Mouse (Mus musculus): ENCODE measurements around the gene Dnase1l2.

Gene Dnase1l2

GRCm38 (mm10) chr17:24442632-24443155 is at the start of gene Dnase1l2:
TSS of gene Dnase1l2 (minus strand) at chr17:24443105.
- no peak for DNase-seq (ENCODE audit: low spot score)

GRCm38 (mm10) chr17:24490399-24490798 is 47.5 kb upstream of the Dnase1l2 start:
- no peak for DNase-seq (ENCODE audit: low spot score)

GRCm38 (mm10) chr17:24489265-24490030 is 46.5 kb upstream of the Dnase1l2 start:
- no peak for DNase-seq (ENCODE audit: low spot score)

GRCm38 (mm10) chr17:24488662-24489264 is 45.9 kb upstream of the Dnase1l2 start:
- DNase-seq (ENCODE audit: low spot score): no peak

GRCm38 (mm10) chr17:24488186-24488661 is 45.3 kb upstream of the Dnase1l2 start, which contains the start of gene Caskin1:
TSS of gene Caskin1 (plus strand) at chr17:24488601.
- no peak for DNase-seq (ENCODE audit: low spot score)

- DNase-seq (ENCODE audit: low spot score): no peak
Measured at GRCm38 (mm10) chr17:24485090-24485860, 42.4 kb upstream of the Dnase1l2 start.

- DNase-seq (ENCODE audit: low spot score): no peak
Measured at GRCm38 (mm10) chr17:24483495-24483894, 40.6 kb upstream of the Dnase1l2 start.

GRCm38 (mm10) chr17:24481027-24481815 is 38.3 kb upstream of the Dnase1l2 start:
- DNase-seq (ENCODE audit: low spot score): no peak

GRCm38 (mm10) chr17:24480201-24480826 is 37.4 kb upstream of the Dnase1l2 start:
- no peak for DNase-seq (ENCODE audit: low spot score)

GRCm38 (mm10) chr17:24479431-24479830 is 36.5 kb upstream of the Dnase1l2 start:
- DNase-seq (ENCODE audit: low spot score): no peak

GRCm38 (mm10) chr17:24478663-24479380 is 35.9 kb upstream of the Dnase1l2 start, which contains the start of gene Mlst8:
TSS of gene Mlst8 (minus strand) at chr17:24479078.
- peak; percentile 97 for DNase-seq (ENCODE audit: low spot score)

- DNase-seq (ENCODE audit: low spot score): no peak
Measured at GRCm38 (mm10) chr17:24477985-24478600, 35.2 kb upstream of the Dnase1l2 start.

GRCm38 (mm10) chr17:24477053-24477984 is 34.4 kb upstream of the Dnase1l2 start:
- no peak for DNase-seq (ENCODE audit: low spot score)

- DNase-seq (ENCODE audit: low spot score): no peak
Measured at GRCm38 (mm10) chr17:24476022-24476776, 33.3 kb upstream of the Dnase1l2 start.

- DNase-seq (ENCODE audit: low spot score): no peak
Measured at GRCm38 (mm10) chr17:24475586-24475985, 32.7 kb upstream of the Dnase1l2 start.

GRCm38 (mm10) chr17:24474557-24474956 is 31.7 kb upstream of the Dnase1l2 start:
- DNase-seq (ENCODE audit: low spot score): no peak

GRCm38 (mm10) chr17:24473612-24474275 is 30.8 kb upstream of the Dnase1l2 start, which contains the start of gene Bricd5:
TSS of gene Bricd5 (plus strand) at chr17:24473884.
- DNase-seq (ENCODE audit: low spot score): no peak
